Comparison of ENCODE assay signal across 15 mouse cellular contexts in the genomic region with DNA sequence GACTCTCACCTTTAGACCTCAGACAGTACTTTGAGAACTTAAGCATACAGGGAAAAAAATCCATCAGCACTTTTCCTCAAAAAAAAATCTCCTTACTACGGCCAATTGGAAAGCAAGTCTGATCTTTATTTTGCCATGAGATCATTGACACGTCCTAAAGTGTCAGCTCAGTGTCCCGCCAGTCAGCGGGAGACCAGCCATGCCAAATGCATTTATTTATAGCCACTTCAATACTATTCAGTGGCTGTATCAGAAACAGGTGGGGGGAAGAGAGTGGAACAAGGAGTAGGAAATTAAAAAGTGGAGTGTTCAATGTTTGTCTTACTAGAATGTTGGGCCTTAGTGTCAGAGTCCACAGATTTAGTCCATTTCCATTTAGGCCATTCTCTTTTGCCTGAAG.
"Had no signal": no experiment of that assay in that cellular context is flagged by ENCODE, and none has a peak within 500 bp of the region (broad histone marks: within the 10 kb centered on the region; RNA-seq: fewer than 3 reads in every experiment).

No protein-coding gene starts in this region.

- H3K9ac ChIP-seq: limb, embryonic 12.5 days; liver, embryonic 13.5 days; liver, postnatal 0 days; lung, embryonic 15.5 days; midbrain, embryonic 12.5 days; neural tube, embryonic 13.5 days; stomach, embryonic 15.5 days had no signal

- H3K4me1 ChIP-seq: limb, embryonic 12.5 days; liver, embryonic 13.5 days; lung, embryonic 15.5 days; midbrain, embryonic 12.5 days; neural tube, embryonic 13.5 days; stomach, embryonic 15.5 days had no signal

- H3K4me3 ChIP-seq: limb, embryonic 12.5 days; liver, embryonic 13.5 days; lung, embryonic 15.5 days; midbrain, embryonic 12.5 days; neural tube, embryonic 13.5 days; stomach, embryonic 15.5 days had no signal

- H3K4me2 ChIP-seq: limb, embryonic 12.5 days; liver, embryonic 13.5 days; lung, embryonic 15.5 days; midbrain, embryonic 12.5 days; neural tube, embryonic 13.5 days; stomach, embryonic 15.5 days had no signal

- DNase-seq: kidney, postnatal 36 days; liver; liver, embryonic 13.5 days; liver, postnatal 0 days; lung, postnatal 14 days; retina, postnatal 1 day; right cerebral cortex, postnatal 4 days; thymus, adult 2 months; thymus, postnatal 25 days had no signal

- H3K36me3 ChIP-seq: neural tube, embryonic 13.5 days had no signal

- H3K27ac ChIP-seq: limb, embryonic 12.5 days; liver, embryonic 13.5 days; lung, embryonic 15.5 days; midbrain, embryonic 12.5 days; neural tube, embryonic 13.5 days; stomach, embryonic 15.5 days had no signal

- ATAC-seq: liver, postnatal 0 days; midbrain, embryonic 16.5 days had no signal

- H3K9me3 ChIP-seq: limb, embryonic 12.5 days; liver, embryonic 13.5 days; lung, embryonic 15.5 days; midbrain, embryonic 12.5 days; neural tube, embryonic 13.5 days; stomach, embryonic 15.5 days had no signal

- H3K27me3 ChIP-seq: limb, embryonic 12.5 days; liver, embryonic 13.5 days; lung, embryonic 15.5 days; midbrain, embryonic 12.5 days; neural tube, embryonic 13.5 days; stomach, embryonic 15.5 days had no signal
